Mouse (Mus musculus): ENCODE measurements around the gene Apom.
A peak's percentile ranks its signal among the peaks of the same experiment; 100 is the strongest.

Gene Apom

GRCm38 (mm10) chr17:35096597-35096996 lies 35.3 kb downstream of the Apom start:
- DNase-seq (ENCODE audit: low spot score), result no peak

- DNase-seq (ENCODE audit: low spot score), result no peak
Measured at GRCm38 (mm10) chr17:35094475-35095365, 37.1 kb downstream of the Apom start.

DNA sequence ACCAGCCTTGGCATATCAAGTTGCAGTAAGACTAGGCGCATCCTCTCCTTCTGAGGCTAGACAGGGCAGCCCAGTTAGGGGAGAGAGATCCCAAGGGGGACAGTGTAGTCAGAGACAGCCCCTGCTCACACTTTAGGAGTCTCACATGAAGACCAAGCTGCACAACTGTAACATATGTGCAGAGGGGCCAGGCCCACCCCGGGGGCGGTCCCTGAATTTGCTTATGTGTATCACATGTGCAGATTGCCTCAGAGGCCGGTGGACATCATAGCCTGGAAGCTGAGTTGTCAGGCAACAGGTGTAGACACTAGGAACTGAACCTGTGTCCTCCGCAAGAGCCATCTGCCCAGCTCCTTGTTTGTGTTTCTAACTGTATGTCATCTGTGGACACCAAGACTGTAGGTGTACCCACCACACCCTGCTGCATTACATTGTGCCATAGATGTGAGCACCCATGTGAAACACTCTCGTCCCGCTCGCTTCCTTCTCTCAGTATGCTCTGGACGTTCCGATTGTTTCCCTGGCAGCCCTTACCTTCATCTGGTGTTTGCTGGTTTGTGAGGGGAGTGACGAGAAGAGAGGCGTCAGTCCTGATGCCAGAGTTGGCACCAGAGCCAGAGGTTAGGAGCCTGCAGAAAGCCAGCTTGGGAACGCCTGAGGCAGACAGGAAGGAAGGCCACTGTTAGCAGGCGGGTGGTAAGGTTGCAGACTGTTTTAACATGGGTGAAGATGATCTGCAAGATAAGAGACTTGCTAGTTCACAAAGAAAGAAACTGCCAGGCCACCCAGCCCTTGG lies 39.2 kb downstream of the Apom start:
- DNase-seq (ENCODE audit: low spot score), result no peak

DNA sequence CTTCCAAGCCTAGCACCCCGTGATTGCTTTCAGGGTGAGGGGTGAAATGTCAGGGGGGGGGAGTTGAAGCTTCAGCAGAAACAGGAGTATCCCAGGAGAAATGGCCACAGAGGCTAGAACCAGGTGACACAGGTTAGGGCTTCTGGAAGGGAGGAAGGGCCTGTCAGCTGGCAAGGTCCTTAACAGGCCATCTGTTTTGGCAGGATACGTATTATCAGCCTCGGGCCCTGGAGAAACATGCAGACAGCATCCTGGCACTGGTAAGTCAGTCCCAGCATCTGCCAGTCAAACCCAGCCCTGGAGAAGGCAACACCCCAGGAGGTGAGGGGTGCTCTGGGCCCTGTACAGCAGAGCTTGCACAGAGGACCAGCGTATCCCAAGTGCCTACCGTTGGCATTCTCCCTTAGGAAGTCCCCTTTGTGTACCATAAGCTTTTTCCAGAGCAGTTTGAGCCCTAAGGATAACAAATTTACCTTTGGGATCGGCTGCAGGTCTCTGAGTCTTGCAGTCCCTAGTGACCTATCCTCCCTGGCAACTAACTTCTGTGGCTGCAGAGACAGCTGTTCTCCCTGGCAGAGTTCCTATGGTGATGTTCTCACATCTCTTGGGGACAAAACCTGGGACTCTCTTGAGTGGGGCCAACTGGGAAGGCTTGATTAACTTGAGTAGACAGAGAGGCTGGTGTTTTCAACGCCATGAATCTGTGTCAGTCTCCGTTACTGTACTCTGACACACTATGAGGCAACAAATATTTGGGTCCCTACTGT lies 41.5 kb downstream of the Apom start:
- DNase-seq (ENCODE audit: low spot score), result no peak

DNA sequence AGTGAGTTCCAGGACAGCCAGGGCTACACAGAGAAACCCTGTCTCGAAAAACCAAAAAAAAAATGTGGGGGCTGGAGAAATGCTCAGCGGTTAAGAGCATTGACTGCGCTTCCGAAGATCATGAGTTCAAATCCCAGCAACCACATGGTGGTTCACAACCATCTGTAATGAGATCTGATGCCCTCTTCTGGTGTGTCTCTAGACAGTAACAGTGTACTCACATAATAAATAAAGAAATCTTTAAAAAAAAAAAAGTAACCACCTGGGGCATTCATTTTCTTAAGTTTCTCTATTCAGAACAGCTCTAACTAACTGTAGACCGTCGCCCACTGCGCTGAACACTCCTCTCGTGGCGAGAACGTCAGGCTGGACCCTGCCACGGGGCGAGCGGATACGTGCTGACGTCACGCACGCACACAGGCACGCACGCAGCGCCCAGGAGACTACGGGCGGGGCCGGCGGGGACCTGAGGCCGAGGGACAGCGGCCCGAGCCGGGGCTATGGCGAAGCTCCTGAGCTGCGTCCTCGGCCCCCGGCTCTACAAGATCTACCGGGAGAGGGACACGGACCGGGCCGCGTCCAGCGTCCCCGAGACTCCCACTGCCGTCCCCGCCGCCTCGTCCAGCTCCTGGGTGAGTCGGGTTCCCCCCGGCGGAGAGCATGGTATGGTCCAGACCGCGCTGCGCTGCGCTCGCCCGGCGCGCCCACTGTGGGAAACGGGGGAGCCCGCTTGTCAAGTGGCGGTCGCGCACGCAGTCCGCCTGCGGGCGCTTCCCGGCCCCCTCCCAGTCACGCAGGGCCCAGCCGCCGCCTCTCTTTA lies 42.8 kb downstream of the Apom start, which contains the start of gene Abhd16a:
Abhd16a (plus strand) TSS at position 439 of the 820 bp plus-strand sequence.
- DNase-seq (ENCODE audit: low spot score), result peak; percentile 72

GRCm38 (mm10) chr17:35088151-35088550 lies 43.7 kb downstream of the Apom start:
- DNase-seq (ENCODE audit: low spot score), result no peak

- no peak for DNase-seq (ENCODE audit: low spot score)
Measured at GRCm38 (mm10) chr17:35085208-35085865, 46.5 kb downstream of the Apom start, which contains the start of gene Ly6g6f. TSS of gene Ly6g6f (minus strand) at chr17:35085610.

- no peak for DNase-seq (ENCODE audit: low spot score)
Measured at GRCm38 (mm10) chr17:35083929-35084497, 47.8 kb downstream of the Apom start.

DNA sequence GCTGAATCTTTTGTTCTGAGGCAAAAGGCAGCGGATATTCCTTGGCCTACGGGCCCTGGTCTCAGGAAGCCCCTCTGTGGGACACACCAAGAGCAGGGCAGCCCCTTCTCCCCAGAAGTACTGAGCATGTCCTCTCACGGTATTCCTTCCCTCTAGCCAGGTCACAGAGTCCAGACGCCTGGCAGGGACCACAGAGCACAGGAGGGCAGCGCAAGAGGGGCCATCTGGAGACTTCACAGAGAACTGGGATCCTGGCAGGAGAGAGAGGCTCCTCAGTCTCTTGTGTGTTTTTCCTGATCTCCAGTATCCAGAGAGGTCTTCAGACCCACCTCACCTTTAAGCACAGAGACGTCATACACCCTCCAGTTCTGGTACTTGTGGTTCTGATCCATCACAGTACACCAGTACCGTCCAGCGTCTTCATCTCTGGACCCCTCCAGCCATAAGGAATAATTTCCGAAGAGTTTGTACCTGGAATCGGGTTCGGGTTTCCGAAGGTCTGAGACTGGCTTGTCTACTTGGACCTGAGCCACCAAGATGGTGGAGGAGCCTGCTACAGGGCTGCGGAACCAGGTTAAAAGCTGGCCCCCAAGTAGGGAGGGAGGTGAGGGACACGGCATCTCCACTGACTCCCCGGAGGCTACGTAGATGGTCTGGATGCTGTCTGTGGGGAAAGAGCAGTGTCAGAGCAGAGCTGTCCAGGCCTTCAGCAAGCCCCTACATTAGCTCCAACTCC lies 48.8 kb downstream of the Apom start:
- no peak for DNase-seq (ENCODE audit: low spot score)

GRCm38 (mm10) chr17:35080710-35081109 lies 51.1 kb downstream of the Apom start:
- DNase-seq (ENCODE audit: low spot score), result no peak

GRCm38 (mm10) chr17:35080248-35080647 lies 51.6 kb downstream of the Apom start:
- no peak for DNase-seq (ENCODE audit: low spot score)

DNA sequence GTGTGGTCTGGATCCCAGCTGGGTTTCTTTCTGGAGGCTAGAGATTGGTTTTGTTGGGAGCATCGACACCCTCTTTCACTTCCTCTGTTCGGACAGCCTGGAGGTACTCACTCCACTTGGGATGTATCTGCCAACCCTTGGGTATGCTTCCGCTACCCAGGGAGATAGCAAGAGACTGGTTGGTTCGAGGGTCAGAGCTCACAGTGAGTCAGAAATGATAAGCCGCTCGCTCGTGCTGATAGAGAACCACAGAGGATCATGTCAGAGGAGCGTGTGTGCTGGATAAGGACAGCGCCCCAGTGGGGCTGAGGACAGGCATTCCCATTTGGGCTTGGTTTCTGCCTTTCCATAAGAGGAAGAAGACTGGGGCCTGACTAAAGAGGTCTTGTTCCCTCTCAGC lies 52.1 kb downstream of the Apom start:
- no peak for DNase-seq (ENCODE audit: low spot score)

All from urinary bladder, postnatal 10 days (tissue).